Mouse (Mus musculus) ES-E14 (cell line): Measurements from ENCODE around the gene Usp27x.

ENCODE experiments used
- CHD2 ChIP-seq: IDR thresholded peaks from 2 replicates; pipeline ENCODE4 v1.6.1; 2014; ENCODE audit warnings: mild to moderate bottlenecking, low read depth, low read length, inconsistent platforms
- HCFC1 ChIP-seq: IDR thresholded peaks from 2 replicates; pipeline ENCODE4 v1.6.1; 2012; ENCODE audit warnings: low read length, inconsistent platforms, borderline replicate concordance; ENCODE audit not compliant: insufficient read depth
- MAFK ChIP-seq: IDR thresholded peaks from 2 replicates; pipeline ENCODE4 v1.6.1; 2014; ENCODE audit warnings: mild to moderate bottlenecking, low read depth, low read length, inconsistent platforms; ENCODE audit not compliant: insufficient read depth
- ZC3H11A ChIP-seq: IDR thresholded peaks from 2 replicates; pipeline ENCODE4 v1.6.1; 2012; ENCODE audit warnings: low read depth, mild to moderate bottlenecking, inconsistent platforms, low read length, borderline replicate concordance

DNA sequence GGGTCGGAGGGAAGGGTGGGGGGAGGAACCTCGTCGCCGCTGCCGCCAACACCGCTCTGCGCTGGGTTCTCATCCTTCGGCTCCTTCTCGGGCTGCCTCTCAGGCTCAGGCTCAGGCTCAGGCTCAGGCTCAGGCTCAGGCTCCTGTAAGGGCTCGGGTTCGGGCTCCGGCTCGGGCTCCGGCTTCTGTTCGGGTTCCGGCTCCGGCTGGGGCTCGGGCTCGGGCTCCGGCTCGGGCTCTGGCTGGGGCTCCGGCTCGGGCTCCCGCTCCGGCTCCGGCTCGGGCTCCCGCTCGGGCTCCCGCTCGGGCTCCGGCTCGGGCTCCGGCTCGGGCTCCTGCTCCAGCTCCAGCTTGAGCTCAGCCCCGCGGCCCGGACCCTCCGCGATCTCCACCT, 311 bp downstream of the Usp27x start:
- TF ChIP-seq ZC3H11A (no peak), MAFK (no peak), HCFC1 (no peak), CHD2 (no peak)
